Mouse (Mus musculus): ENCODE measurements at regions not wholly inside any gene's neighbourhood (a gene's known extent, or its start where the extent isn't known, plus 50 kb on each side); places are given as distances from the start of the nearest gene placed in this dataset.
"Not testable (repeated sequence)": the region's sequence is repeated elsewhere in the genome, so short reads cannot be mapped to it uniquely, and the experiment has no call there.

- DNase-seq (ENCODE audit: low read depth, low spot score), result no peak
These were observed 56.7 kb upstream of the Lrrc8b start for GRCm38 (mm10) chr5:105358902-105359301.

DNA sequence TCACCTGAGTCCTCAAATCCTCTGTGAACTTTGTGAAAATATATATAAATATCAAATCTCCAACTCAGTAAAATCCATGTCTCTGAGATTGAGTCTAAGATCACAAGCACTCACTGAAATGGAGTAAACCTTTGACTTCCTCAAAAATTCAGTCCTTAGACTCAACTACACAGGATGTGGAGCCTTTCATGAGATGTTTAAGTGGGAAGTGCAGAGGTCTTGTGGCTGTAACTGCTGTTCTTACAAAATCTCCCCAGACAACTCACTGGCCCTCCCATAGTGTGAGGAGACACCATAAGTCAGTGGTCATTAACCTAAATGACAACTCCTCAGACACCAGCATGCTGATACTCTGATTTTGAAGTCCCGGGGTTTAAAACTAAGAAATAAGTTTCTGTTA, 59.2 kb upstream of the Lrrc8b start:
- DNase-seq (ENCODE audit: low read depth, low spot score), result not testable (repeated sequence)

DNA sequence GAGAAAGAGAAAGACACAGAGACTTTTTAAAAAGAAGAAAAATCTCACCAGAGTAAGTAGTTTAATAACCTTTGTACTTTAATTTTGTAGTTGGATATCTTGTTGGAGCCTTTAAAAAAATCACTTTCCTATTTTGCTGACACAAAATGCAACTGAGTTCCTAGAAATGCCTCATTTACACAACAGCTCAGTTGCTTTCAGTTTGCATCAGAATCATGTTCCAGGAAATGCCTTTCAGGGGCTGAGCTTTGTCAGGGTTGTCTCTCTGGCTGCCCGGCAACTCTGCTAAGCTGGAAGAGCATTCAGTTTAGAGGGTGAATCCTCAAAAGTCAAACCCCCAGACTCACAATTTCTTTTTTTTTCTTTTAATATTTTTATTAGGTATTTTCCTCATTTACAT, 60.5 kb upstream of the Gbp6 start:
- DNase-seq (ENCODE audit: low read depth, low spot score), result peak; percentile 58

DNA sequence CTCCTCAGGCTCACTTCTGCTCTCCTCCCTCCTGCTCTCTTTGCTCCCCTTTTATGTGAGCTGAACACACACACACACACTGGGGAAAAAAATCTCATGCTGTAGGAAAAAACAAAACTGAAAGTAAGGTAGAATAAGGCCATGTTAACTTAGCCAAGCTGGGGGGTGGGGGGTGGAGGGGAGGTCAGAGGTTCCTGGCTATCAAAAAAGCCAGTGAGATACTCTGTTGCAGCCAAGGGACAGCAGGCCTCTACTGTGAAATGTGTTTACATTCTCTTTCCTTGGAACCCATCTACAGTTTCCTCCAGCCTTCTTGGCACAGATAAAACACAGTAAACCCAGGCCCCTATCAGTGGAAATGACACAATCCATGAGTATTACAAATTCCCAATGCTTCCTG, 53.0 kb upstream of the Gbp6 start:
- peak; percentile 10 for DNase-seq (ENCODE audit: low read depth, low spot score)

- DNase-seq (ENCODE audit: low read depth, low spot score), result not testable (repeated sequence)
These were observed 52.5 kb upstream of the Gbp6 start for GRCm38 (mm10) chr5:105345953-105346352.

- no peak for DNase-seq (ENCODE audit: low read depth, low spot score)
These were observed 51.6 kb upstream of the Gbp6 start for GRCm38 (mm10) chr5:105344808-105345732.

DNA sequence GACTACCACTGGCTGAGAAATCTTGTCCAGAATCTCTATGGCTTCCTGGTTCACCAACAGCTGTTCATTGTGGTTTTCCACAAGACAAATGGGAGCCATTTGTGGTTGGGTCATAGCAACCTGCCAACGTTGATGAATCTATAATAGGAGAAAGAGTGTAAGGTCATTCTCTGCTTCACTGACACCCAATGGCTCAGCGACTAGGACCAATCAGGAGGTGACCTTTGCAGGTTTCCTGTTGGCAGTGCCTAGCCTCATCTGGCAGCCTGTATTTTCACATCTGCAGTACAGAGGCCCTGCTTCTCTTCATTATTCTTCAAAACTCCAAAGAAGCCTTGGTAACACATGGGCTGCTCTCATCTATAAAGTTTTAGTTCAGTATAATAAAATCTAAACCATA, 50.3 kb upstream of the Gbp6 start:
- not testable (repeated sequence) for DNase-seq (ENCODE audit: low read depth, low spot score)
